Mouse (Mus musculus) adrenal gland, adult 2 months (tissue): ENCODE results near the gene Txnrd2. TPM values are rescaled to one million over a fixed set of nuclear protein-coding genes. Genes with fewer than 3 reads are reported as not detected.

Source experiments
- DNase-seq: peaks from one replicate; pipeline ENCODE4 v3.0.0; 2021
- polyA plus RNA-seq: library from polyadenylated mRNA; depleted of rRNA; stranded (reverse); fragments of >200 nt; gene quantifications from 2 replicates; pipeline ENCODE4 v1.2.3, GENCODE M21; 2012
- total RNA-seq, 2 experiments: library from RNA; stranded (reverse); gene quantifications; 2 replicates each; pipeline ENCODE4 v1.2.3; 2021

The Txnrd2 gene
- total and polyA plus RNA-seq, 3 experiments, result 64.6 to 73.3 (median 73.3) TPM

DNA sequence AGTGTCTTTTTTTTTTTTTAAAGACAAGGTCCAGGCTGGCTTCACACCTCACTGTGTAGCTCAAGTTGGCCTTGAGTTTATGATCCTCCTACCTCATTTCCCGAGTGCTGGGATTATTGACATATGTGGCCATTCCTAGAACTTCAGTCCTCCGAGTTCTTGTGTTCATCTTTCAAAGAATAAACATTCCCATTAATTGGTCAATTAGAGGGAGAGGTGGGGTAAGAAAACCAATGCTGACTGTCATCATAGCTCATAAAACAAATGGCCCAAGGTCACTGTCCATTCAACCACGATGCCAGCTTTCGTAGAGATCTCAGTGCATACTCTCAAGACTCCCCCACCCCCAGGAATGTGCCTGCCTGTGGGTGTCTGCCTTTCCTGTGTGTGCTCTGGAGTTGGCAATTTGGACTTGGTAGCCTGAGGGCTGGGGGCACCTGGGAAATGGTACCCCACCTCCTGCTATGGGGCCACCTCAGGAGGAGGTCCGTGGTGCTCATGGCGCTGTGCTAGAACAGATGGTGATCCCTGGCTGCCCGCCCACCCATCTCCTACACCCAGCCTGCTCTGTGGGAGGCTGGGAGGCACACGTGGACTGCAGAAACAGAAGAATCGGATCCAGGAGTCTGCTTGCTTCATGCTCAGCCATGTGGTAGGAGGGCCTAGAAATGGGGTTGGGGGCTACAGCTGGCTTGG, 25.4 kb downstream of the Txnrd2 start:
- DNase-seq, result peak; percentile 59

DNA sequence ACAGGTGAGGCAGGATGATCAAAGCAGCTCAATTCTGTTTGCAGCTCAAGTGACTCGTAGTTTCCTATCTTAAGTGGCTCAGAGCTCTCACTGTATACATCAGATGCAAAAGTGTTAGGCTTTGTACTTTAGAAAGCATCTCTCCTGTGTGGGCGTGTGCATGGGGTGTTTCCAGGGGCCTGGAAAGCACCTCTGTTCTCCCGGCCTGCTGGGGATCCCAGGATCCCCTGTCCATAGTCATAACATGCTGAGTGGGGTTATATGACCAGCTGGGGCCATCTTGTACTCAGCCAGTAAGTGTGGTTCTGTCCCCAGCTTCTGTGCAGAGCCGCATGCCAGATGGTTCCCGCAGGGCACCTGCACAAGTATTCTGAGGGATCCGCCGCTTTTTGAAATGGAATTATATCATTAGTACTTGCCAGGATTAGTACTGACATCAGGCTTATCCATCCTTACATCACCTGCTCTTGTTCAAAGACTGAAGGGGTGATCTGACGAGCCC, 26.2 kb downstream of the Txnrd2 start:
- DNase-seq, result no peak

DNA sequence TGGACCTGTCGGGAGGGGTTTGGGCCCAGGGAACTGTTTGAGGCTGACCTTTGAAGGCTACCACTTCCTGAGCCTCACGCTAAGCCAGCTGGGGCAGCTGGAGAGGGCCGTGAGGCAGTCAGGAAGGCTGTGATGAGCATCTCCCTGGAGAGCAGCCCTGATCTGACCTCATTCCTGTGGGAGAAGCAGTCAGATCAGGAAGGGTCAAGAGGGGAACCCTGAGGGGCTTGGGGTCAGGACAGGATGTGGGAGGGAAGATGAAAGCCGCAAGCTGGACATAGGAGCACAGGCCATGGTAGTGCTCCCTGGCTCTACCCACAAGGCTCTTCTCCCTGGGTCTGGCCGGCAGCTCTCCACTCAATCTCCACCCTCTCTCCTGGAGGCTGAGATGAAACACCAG, 27.7 kb downstream of the Txnrd2 start:
- DNase-seq, result no peak

DNA sequence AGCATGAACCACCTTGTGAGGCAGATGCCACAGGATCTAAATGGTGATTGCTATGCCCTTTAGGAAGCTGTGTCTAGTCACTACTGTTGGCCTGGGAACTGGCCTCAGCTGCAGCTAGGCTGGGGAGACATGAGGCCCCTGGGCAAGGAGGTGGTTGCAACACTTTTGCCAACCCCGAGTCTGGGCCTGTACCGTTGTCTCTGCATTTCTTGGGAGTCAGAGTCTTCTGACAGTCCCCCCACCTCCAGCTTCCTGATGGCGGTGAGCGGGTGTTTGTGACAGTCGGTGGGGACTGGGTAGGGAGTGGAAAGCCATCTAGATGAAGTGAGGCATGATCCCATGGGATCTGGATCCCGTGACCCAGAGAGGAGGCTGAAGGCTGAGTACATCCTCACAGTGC, 29.2 kb downstream of the Txnrd2 start:
- no peak for DNase-seq

DNA sequence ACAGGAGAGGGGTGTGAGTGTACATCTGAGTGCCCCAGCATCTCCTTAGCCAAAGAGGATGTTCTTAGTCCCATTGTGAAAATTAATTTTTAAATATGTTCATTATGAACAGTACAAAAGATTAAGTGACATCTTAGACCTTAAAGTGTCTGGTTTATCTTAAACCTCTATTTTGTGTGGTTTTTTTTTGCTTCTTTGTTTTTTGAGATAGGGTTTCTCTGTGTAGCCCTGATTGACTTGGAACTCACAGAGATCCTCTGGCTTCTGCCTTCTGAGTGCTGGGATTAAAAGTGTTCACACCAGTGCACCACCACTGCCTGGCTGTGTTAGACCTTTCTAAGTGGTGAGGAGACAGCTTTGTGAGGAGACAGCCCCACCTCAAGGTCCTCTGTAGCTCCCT, 32.5 kb downstream of the Txnrd2 start:
- no peak for DNase-seq

DNA sequence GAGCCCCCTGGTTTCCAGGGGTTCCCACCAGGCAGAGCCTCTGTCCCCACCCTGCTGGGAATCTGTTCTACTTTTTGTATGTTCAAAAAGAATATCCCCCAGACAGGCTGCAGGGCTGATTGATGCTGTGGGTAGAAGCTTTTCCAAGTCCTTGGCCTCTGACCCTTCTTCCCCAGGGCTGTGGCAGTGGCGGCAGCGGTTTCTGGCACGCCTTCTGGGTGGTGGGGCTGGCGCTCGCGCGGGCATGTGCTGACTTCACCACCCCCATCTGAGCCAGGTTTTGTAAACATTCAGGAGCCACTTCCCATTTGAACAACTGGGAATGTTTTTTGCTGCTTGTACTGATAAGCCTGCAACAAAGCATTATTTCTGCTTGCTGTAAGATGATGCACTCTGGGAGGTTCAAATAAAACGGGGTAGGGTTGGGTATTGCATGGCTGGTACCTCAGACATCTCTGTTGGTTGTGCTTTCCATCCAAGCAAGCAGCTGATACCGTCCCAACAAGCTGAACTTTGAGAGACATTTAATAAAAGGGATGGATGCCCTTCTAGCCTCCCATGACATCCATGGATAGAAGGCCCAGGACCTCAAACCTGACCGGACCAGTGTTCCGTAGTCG, 33.3 kb downstream of the Txnrd2 start:
- DNase-seq, result peak; percentile 58

DNA sequence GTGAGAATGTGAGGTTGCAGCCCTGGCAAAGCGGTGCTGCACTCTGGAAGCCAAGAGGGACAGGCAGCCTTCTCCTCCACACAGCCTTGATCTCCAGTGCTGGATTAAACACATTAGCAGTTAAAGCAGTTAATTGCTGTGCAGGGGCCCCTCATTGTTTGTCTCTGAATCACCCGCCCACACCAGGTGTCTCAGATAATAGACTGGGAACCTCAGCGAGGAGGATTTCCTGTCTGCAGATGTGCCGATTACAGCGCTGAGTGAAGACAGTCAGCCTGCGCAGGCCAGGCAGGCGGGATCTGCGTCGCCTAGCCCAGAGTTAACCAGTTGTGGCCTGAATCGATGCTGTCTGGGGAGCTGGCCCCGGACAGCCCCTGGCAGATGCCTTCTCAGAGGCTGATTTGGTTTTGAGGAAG, 33.8 kb downstream of the Txnrd2 start:
- peak; percentile 25 for DNase-seq

DNA sequence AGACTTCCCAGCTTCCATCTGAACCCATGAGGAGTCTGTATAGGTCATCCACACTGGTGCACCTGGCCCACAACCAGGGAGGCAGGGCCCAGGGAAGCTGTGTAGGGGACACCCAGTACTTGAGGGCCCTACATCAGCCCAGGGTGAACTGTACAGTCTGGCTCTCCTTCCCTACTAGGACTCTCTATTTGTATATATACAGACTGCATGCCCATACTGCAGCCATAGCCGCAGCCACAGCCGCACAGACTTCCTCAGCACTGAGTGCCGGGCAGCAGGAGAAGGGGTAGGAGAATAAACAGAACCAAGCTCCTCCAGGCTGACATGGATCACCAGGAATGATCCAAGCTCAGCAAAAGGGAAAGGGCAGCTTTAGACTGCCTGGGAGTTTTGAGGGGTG, 34.6 kb downstream of the Txnrd2 start:
- DNase-seq, result no peak

DNA sequence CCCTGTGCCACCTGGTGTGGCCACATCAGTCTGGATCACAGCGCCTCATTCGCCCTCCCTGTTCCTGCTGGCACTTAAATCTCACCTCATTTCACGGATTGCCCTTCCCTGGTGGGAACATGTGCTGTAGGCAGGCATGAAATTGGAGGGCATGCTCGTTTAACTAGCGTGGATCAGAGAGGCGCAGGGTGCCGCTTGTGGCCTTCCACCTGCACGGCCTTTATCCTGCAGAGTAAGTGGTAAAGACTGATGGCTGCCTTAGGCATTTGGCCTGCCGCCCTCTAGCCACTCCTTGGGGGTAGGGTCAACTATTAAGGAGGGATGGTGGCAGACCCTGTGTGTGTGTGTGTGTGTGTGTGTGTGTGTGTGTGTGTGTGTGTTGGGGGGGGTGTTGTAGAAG, 35.8 kb downstream of the Txnrd2 start:
- no peak for DNase-seq

DNA sequence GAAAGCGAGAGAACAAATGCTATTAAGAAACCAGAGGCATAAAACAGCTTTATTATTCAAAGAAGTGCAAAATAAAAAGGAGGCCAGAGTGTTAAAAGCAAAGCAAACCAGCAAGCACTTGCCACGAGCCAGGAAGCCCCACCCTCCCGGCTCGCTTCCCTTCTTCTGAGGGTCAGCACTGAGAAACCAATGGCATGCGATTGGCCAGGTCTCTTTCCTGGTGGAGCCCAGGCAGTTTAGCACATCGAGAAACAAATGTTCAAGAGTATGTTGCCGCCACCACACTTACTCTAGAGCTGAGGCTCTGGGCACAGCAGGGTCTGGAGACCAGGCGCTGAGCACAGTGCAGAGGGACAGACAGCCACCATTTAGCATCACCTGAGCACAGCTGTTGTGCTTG, 36.4 kb downstream of the Txnrd2 start:
- DNase-seq, result no peak

DNA sequence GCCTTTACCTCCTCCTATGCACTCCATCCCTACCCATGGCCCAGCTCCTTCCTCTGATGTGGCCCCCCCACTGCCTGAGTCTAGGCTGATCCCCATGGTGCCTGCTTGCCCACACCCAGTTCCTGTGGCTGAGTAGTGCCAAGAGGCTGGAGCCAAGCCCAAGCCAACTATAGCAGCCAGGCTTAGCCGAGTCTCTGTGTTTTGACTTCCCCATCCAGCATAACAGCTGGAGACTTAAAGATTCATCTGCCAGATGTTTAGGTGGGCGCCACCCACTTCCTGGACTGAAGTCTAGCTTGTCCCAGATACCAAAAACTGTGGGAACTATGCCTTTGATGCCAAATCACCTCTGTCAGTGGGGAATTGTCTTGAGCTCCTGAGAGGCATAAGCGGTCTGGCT, 38.1 kb downstream of the Txnrd2 start:
- no peak for DNase-seq

DNA sequence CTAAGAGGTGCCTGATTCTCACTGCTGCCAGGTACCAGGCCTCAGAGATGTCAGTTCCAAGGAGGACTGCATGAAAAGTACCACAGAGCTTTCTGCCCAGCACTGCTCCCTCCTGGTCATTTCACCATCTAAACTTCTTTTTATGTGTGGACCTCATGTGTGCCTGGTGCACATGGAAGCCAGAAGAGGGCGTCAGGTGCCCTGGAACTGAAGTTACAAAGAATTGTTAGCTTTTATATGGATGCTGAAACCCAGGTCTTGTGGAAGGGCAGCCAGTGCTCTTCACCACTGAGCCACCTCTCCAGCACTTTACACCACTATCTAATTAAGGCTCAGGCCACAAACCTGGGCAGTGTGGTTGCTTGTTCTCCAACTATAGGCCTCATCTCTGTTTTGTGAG, 44.6 kb downstream of the Txnrd2 start:
- DNase-seq, result no peak

DNA sequence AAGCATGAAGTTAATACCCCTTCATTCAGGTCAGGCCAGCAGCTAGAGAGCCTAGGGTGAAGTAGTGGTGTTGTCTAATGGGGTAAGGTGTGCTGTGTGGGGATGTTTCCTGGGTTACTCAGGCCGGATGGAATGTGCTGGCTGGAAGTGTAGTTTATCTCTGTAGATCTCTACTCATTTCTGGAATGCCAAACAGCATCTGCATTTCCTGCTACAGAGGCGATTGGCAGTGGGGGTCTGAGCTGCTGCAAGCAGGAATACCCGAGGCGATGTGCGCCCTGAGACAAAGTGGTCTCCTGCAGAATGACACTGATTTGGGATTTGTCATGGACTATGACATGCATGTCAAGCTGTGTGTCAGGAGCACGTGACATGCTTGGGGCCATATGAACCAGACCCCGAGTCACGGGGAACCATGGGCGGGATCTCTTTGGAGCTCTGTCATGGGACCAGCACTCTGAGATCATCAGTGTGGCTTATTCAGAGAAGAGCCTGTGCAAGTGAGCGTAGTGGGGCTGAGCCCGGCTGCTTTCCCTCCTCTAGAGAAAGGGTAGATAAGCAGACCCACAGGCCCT, 45.3 kb downstream of the Txnrd2 start:
- DNase-seq, result no peak

DNA sequence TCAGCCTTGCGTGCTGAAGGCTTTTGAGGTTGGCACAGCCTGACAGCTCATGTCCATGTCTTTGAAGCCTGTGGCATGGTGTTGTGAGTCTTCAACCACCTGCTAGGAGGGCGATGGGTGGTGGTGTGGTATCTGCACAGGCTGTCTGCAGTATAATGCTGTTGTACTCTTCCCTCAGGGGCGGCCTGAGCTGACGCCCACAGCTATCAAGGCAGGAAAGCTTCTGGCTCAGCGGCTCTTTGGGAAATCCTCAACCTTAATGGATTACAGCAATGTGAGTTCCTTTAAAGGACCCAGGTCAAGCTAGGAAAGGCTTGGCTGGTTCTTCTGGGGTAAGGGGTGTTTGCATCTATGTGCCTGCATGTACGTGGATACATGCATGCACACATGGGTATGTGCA, 45.8 kb downstream of the Txnrd2 start:
- no peak for DNase-seq

DNA sequence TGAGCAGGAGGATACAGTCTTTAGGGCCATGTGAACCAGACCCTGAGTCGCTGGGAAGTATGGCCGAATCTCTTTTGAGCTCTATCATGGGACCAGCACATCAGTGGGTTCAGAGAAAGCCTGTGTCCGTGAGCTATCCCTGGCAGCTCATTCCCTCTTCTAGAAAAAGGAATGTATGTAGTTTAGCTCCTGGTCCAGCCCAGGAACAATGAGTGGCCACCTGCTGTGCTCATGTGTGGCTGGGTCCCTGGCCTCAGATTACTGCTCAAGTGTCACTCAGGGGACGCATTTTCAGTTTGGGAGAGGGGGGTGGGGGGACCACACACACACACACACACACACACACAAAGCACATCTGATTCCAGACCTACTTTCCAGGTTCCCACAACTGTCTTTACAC, 46.2 kb downstream of the Txnrd2 start:
- no peak for DNase-seq

DNA sequence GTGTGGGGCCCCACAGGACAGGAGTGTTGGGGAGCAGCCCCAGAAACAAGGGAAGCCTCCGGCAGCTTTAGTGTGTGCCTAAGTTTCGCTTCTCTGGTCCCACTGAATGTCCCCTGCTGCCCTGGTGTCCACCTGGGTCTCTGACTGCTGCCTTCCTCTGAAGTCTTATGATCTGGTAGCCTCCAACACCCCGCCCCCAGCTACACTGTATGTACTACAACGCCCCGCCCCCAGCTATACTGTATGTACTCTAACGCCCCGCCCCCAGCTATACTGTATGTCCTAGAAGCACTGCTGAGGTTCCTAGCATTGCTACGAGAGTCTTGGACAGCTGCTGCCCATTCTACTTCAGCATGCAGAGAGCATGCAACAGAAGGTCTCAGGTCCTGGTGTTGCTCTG, 46.8 kb downstream of the Txnrd2 start:
- DNase-seq, result no peak

DNA sequence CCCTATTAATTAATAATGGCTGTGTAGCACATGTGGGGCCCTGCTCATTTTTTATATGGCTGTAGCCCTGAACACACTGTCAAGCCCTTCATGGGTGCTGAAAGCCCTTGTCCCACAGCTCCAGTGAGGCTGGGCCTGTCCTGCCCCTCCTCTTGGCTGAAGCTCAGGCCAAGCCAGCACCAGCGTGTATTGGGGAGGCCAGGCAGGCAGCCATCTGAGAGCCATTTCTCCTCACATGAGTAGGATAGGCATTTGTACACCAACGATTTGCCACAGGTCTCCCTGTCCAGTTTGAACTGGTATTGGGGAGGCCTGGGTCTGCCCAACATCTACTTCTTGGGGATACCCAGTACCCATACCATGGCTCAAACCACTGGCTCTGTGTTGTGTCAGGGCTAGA, 47.8 kb downstream of the Txnrd2 start:
- no peak for DNase-seq

DNA sequence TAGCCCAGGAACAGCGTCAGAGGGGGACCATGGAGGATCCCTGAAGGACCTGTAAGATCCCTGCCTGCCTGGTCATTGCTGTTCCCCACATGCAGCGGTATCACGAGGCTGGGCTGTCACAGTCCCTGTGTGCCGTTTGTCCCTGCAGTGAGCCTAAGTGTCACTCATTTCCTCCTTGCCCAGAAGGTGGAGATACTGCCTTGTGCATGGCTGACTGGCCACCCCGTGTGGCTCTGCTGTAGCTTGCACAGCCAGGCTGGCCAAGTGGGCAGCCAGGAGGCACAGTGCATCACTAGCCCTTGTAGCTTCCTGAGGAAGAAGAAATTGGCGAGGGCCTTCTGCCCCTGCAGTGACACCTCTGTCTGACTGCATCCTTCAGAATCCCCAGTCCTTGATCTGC, 51.8 kb downstream of the Txnrd2 start:
- DNase-seq, result no peak

DNA sequence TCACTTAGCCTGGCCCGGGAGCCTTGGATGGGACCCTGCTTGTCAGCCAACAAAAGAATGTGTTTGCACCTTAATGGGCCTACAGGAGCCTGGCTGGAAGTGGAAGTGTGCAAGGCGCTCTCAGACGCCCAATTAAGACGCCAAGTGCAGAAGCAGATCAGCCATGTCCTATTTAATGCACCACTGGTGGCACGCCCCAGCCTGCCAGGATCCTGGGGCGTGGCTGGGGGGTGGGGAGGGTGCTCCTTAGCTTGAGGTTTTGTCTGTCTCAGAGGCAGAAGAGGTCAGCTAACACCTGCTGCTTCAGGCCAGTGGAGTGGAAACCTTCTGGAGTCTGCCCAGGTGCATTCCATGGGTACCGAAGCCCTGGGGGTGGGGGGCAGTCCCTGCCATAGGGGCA, 53.5 kb downstream of the Txnrd2 start:
- DNase-seq, result no peak

DNA sequence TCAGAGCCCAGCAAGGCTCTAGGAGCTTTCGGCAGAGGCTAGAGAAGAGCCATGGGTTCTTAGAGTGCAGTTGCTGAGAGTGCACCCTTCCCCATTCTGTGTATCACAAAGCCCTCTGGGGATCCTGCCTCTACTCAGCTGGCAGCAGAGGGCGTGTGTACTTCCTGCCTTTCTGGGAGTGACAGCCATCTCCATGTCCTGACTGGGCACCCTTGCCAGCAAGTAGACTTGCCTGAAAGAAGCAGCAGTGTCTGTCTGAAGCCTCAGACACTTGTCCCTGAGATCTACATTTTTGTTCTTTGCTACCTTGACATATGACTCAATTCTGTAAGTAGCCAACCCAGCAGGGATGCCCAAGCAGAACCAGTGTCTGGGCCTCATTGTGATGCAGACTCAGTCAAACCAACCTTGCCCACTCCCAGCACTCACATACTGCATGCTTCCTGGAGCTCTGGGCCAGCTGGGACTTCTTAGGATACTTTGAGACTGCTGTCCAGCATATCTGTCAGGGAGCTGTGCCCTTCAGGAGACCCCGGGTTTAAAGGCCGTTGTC, 54.8 kb downstream of the Txnrd2 start:
- DNase-seq, result peak; percentile 58

DNA sequence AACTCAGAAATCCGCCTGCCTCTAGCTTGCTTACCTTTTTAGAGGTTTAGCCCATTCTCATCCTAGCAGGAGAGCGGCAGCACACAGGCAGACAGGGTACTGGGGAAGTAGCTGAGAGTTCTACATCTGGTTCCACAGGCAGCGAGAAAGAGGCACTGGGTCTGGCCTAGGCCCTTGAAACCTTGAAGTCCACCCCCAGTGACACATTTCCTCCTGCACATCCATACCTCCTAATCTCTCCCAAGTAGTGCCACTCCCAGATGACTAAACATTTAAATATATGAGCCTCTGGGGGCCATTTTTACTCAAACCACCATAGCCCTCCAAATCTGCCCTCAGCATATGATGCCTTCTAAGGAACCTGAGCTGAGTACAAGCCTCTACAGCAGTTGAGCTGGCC, 56.2 kb downstream of the Txnrd2 start:
- DNase-seq, result no peak

DNA sequence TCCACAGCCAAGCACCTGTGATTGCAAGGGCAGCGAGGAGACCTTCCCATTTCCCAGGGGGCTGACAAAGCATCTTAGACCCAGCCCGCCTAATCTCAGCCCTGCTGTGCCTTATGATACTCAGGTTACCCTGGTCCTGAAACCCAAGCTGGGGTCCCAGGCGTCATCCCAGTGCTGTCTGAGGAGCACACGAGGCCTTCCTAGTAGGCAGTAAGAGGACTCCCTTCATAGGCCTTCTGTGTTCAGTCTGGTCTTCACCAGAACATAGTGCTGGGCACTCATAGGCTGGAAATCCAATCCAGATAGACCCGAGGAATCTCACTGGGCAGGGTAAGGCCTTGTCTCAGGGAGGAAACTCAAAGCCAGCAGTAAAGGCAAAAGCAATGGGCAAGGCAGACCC, 57.7 kb downstream of the Txnrd2 start:
- DNase-seq, result no peak

DNA sequence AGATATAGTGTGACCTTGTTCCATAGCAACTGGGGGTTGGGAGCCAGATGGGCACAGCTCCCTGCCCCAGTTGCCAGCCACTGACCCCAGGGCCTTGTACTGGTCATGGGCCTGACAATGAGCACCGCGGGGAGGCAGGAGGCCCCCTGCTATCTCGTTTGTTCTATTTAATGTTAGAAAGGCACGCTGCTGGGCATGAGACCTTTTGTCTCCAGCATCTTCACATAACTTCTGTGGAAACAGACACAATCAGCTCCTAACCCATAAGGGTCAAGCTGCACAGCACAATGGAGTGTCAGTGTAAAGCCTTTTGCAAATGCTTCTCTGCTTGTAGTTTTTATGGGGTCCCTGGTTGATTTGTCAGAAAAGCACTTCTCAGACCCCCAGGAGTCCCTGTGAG, 58.2 kb downstream of the Txnrd2 start:
- DNase-seq, result no peak
